Mouse (Mus musculus): ENCODE data around the gene Myh9. TPM values are rescaled to one million over a fixed set of nuclear protein-coding genes. Genes with fewer than 3 reads are reported as not detected.

The Myh9 gene
- polyA plus RNA-seq, 1 experiment from 2014 or later, result 59.3 TPM

- 88% methylated on average over 6 of the region's 6 CpGs for WGBS
- Histone ChIP-seq H3K27ac (ENCODE audit: low read length) (peak overlapping the region; percentile 61; the same call in 1 of the 2 replicates), H3K27me3 (replicated peaks; ENCODE audit: insufficient read depth, low read length) (no peaks in the 10 kb centered on the region)
Observed at GRCm38 (mm10) chr15:77828910-77829309, 13.1 kb downstream of the Myh9 start.

GRCm38 (mm10) chr15:77828242-77828641 lies 13.7 kb downstream of the Myh9 start:
- Histone ChIP-seq H3K27me3 (replicated peaks; ENCODE audit: insufficient read depth, low read length) (no peaks in the 10 kb centered on the region), H3K4me2 (replicated peaks; ENCODE audit: low read depth, low read length) (no peak overlapping the region), H3K9ac (replicated peaks; ENCODE audit: low read depth) (no peak overlapping the region), H3K9me3 (ENCODE audit: low read length) (no peaks in the 10 kb centered on the region), H3K36me3 (ENCODE audit: insufficient read depth, low read length) (no peaks in the 10 kb centered on the region), H3K4me3 (ENCODE audit: low read depth, low read length) (no peak overlapping the region), H3K4me1 (ENCODE audit: insufficient read depth, low read depth, low read length) (peaks cover 61% of the 10 kb centered on the region), H3K27ac (ENCODE audit: low read length) (peak overlapping the region; percentile 48)
- ATAC-seq (no peak), DNase-seq (ENCODE audit: low spot score) (no peak)
- 87% methylated on average over 12 of the region's 12 CpGs for WGBS
- TF ChIP-seq CTCF (IDR thresholded peaks at IDR 0.05), result no peak
- no peak for TF ChIP-seq EP300 (IDR thresholded peaks at IDR 0.05)

More at GRCm38 (mm10) chr15:77828910-77829309, 13.1 kb downstream of the Myh9 start:
- DNase-seq (ENCODE audit: low spot score), result no peak
- Histone ChIP-seq H3K4me3 (ENCODE audit: low read depth, low read length) (no peak overlapping the region), H3K4me1 (ENCODE audit: insufficient read depth, low read depth, low read length) (peaks cover 62% of the 10 kb centered on the region), H3K36me3 (ENCODE audit: insufficient read depth, low read length) (no peaks in the 10 kb centered on the region), H3K9ac (replicated peaks; ENCODE audit: low read depth) (no peak overlapping the region), H3K9me3 (ENCODE audit: low read length) (no peaks in the 10 kb centered on the region), H3K4me2 (replicated peaks; ENCODE audit: low read depth, low read length) (no peak overlapping the region)
- no peak for ATAC-seq
- no peak for TF ChIP-seq CTCF (IDR thresholded peaks at IDR 0.05)
- TF ChIP-seq EP300 (IDR thresholded peaks at IDR 0.05), result no peak

- Histone ChIP-seq H3K27ac (ENCODE audit: low read length) (peak overlapping the region; percentile 48), H3K4me2 (replicated peaks; ENCODE audit: low read depth, low read length) (no peak overlapping the region), H3K9me3 (ENCODE audit: low read length) (no peaks in the 10 kb centered on the region), H3K4me1 (ENCODE audit: insufficient read depth, low read depth, low read length) (peaks cover 62% of the 10 kb centered on the region), H3K27me3 (replicated peaks; ENCODE audit: insufficient read depth, low read length) (no peaks in the 10 kb centered on the region), H3K36me3 (ENCODE audit: insufficient read depth, low read length) (no peaks in the 10 kb centered on the region), H3K9ac (replicated peaks; ENCODE audit: low read depth) (no peak overlapping the region), H3K4me3 (ENCODE audit: low read depth, low read length) (no peak overlapping the region)
- DNase-seq (ENCODE audit: low spot score), result peak; percentile 73
- 0 out of 2 replicates have a peak, but pooled peaks have one; percentile 10 for TF ChIP-seq CTCF (IDR thresholded peaks at IDR 0.05)
- TF ChIP-seq EP300 (IDR thresholded peaks at IDR 0.05), result no peak
- WGBS, result 14% methylated on average over 6 of the region's 6 CpGs
- ATAC-seq, result peak; percentile 45
Observed at GRCm38 (mm10) chr15:77827794-77828193, 14.2 kb downstream of the Myh9 start.

- no peak for DNase-seq (ENCODE audit: low spot score)
- Histone ChIP-seq H3K36me3 (ENCODE audit: insufficient read depth, low read length) (no peaks in the 10 kb centered on the region), H3K4me1 (ENCODE audit: insufficient read depth, low read depth, low read length) (peaks cover 63% of the 10 kb centered on the region), H3K27ac (ENCODE audit: low read length) (peak overlapping the region; percentile 57), H3K4me3 (ENCODE audit: low read depth, low read length) (no peak overlapping the region), H3K9ac (replicated peaks; ENCODE audit: low read depth) (no peak overlapping the region), H3K9me3 (ENCODE audit: low read length) (no peaks in the 10 kb centered on the region), H3K27me3 (replicated peaks; ENCODE audit: insufficient read depth, low read length) (no peaks in the 10 kb centered on the region), H3K4me2 (replicated peaks; ENCODE audit: low read depth, low read length) (no peak overlapping the region)
- TF ChIP-seq CTCF (IDR thresholded peaks at IDR 0.05) (no peak), EP300 (IDR thresholded peaks at IDR 0.05) (peak; percentile 62)
- no peak for ATAC-seq
- WGBS, result 35% methylated on average over 7 of the region's 7 CpGs
Observed at GRCm38 (mm10) chr15:77827379-77827778, 14.6 kb downstream of the Myh9 start.

- Histone ChIP-seq H3K36me3 (ENCODE audit: insufficient read depth, low read length) (no peaks in the 10 kb centered on the region), H3K4me2 (replicated peaks; ENCODE audit: low read depth, low read length) (no peak overlapping the region), H3K4me3 (ENCODE audit: low read depth, low read length) (no peak overlapping the region), H3K27ac (ENCODE audit: low read length) (peak overlapping the region; percentile 58; the same call in 1 of the 2 replicates), H3K9ac (replicated peaks; ENCODE audit: low read depth) (no peak overlapping the region), H3K4me1 (ENCODE audit: insufficient read depth, low read depth, low read length) (peaks cover 63% of the 10 kb centered on the region), H3K9me3 (ENCODE audit: low read length) (no peaks in the 10 kb centered on the region), H3K27me3 (replicated peaks; ENCODE audit: insufficient read depth, low read length) (no peaks in the 10 kb centered on the region)
- DNase-seq (ENCODE audit: low spot score) (peak; percentile 55), ATAC-seq (no peak)
- TF ChIP-seq CTCF (IDR thresholded peaks at IDR 0.05), result no peak
- no peak for TF ChIP-seq EP300 (IDR thresholded peaks at IDR 0.05)
- WGBS, result 81% methylated on average over 1 of the region's 1 CpGs
Observed at GRCm38 (mm10) chr15:77825382-77825781, 16.6 kb downstream of the Myh9 start.

- Histone ChIP-seq H3K27ac (ENCODE audit: low read length) (peak overlapping the region; percentile 90; the same call in 1 of the 2 replicates), H3K9ac (replicated peaks; ENCODE audit: low read depth) (no peak overlapping the region)
- 73% methylated on average over 1 of the region's 1 CpGs for WGBS
Observed at GRCm38 (mm10) chr15:77824321-77824720, 17.7 kb downstream of the Myh9 start.

More at GRCm38 (mm10) chr15:77824321-77824720, 17.7 kb downstream of the Myh9 start:
- DNase-seq (ENCODE audit: low spot score) (no peak), ATAC-seq (no peak)
- Histone ChIP-seq H3K27me3 (replicated peaks; ENCODE audit: insufficient read depth, low read length) (no peaks in the 10 kb centered on the region), H3K36me3 (ENCODE audit: insufficient read depth, low read length) (no peaks in the 10 kb centered on the region), H3K4me1 (ENCODE audit: insufficient read depth, low read depth, low read length) (peaks cover 64% of the 10 kb centered on the region), H3K4me3 (ENCODE audit: low read depth, low read length) (no peak overlapping the region), H3K9me3 (ENCODE audit: low read length) (no peaks in the 10 kb centered on the region), H3K4me2 (replicated peaks; ENCODE audit: low read depth, low read length) (no peak overlapping the region)
- TF ChIP-seq CTCF (IDR thresholded peaks at IDR 0.05), result 0 out of 2 replicates have a peak, but pooled peaks have one; percentile 2
- no peak for TF ChIP-seq EP300 (IDR thresholded peaks at IDR 0.05)

Data from lung, postnatal 0 days (tissue).